Mouse (Mus musculus): ENCODE data around the gene Ephx4.

The Ephx4 gene

DNA sequence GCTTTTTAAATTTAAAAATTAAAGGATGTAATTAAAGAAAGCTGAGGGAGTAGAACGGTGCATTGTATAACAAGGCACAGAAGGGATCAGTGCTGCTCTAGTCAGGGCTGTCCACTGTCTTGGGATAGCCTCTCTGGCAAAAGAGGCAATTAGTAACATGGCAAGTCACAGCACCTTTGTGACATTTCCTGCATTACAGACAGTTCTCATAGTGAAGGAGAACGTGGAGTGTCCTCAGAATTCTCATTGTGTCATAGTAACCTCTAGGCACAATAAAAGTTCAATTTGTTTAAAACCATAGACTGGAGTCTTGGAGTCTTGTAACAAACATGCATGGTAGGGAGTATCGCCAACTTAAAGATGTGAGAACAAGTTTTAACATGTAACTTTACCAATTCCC, 28.7 kb downstream of the Ephx4 start, which contains the start of gene Lpcat2b:
Gene Lpcat2b, plus strand, starts transcription at position 301 of the 400 bp plus-strand sequence.
- DNase-seq (ENCODE audit: low read depth, low spot score): no peak

DNA sequence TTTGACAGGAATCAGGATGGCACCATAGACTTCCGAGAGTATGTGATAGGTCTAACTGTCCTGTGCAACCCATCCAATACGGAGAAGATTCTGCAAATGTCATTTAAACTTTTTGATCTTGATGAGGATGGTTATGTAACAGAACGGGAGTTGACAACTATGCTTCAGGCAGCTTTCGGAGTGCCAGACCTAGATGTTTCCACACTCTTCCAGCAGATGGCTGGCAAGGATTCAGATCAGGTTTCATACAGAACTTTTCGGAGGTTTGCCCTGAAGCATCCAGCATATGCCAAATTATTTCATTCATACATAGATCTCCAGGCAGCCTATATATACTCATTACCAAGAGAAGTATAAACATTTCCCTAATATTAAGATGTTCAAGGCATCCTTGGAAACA, 31.5 kb downstream of the Ephx4 start:
- DNase-seq (ENCODE audit: low read depth, low spot score): no peak

DNA sequence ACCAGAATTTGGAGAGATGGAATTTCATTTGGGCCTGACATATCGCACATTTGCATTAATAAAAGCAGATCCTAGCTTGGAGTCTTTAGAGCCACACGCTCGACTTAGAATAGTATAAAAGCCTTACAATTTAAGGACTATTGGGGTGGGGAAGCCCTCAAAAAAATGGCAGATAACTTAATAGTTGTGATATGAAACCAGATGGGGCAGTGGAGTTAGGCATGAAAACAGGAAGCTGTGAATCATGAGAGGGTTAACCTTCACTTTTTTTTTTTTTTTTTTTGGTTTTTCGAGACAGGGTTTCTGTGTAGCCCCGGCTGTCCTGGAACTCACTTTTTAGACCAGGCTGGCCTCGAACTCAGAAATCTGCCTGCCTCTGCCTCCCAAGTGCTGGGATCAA, 33.6 kb downstream of the Ephx4 start:
- no peak for DNase-seq (ENCODE audit: low read depth, low spot score)

DNA sequence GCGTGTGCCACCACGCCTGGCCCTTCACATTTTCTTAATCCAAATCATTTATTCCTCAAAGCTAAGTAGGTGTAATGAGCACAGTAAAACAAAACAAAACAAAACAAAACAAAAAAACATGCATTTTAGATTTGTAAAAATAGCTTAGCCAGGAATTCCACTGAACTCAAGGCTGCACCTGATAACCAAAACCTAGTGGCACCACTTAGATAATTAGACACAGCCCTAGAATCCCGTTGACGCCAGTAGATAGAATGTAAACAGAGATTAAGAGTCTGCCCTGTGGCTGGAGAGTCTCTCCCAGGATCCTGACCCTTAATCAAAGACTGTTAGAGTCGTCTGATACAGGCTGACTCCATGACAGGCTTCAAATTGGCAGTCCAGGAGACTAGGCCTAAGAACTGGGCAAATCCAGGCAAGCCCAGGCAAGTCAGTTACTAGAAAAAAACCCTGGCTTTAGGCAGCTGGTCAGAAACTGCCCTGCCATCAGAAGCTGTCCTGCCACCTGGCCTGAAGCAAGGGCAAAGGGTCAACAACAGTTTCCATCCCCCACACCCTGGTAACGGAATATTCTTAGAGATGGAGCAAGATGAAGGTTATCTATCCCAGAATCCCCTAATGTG, 34.2 kb downstream of the Ephx4 start:
- DNase-seq (ENCODE audit: low read depth, low spot score): peak; percentile 21

DNA sequence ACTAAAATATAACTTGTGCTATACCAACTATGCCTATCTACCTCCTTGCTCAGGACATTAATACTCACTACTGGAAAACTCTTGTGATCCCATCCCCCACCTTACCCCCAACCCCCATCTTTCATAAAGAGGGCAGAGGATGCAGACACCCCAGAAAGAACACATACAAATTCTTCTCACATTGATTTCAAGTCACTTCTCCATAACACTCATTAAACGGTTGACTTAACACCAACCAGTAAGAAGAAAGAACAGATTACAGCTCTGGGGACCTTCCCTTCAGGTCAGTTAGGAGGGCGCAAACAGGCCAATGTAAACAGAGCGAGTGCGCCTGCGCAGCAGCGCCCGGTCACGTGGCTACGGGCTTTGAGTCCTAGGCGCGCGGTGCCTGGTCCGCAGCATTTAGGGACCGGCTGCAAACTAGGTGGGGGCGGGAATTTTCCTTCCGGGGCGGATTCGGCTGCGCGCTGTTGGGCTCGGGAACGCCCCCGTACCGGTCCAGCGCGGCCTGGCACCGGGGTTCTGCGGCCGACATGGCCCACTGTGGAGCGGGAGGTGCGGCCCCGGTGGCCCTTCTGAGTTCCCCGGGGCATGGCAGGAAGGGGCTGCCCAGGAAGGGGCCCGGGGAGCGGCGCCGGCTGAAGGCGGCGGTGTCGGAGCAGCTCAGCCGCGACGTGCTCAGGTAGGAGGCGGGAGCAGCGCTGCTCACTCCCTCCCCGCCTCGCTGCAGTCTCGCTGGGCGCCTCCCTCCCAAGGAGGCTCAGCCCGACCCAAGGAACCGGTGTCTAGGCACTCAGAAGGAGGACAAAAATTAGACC, 35.1 kb downstream of the Ephx4 start, which contains the start of gene Btbd8:
Gene Btbd8, plus strand, starts transcription at position 534 of the 818 bp plus-strand sequence.
- peak; percentile 95 for DNase-seq (ENCODE audit: low read depth, low spot score)

DNA sequence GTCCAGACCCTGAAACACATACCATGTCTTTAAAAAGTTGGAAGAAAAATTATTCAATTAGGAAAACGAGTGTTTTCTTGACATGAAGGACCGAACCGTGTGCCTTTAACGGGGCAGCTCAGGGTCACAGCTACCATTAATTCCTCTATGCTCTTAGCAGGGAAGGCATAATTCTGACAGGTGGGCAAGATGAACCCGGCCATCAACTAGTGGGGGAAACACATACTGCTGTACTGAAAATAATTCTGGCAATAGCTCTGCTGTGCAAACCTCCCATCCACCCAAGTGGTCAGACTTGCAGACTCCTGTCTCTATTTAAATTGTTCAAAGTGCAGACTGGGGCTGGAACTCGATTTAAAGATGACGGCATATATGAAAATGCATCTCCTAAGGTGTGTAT, 35.8 kb downstream of the Ephx4 start:
- DNase-seq (ENCODE audit: low read depth, low spot score): no peak

DNA sequence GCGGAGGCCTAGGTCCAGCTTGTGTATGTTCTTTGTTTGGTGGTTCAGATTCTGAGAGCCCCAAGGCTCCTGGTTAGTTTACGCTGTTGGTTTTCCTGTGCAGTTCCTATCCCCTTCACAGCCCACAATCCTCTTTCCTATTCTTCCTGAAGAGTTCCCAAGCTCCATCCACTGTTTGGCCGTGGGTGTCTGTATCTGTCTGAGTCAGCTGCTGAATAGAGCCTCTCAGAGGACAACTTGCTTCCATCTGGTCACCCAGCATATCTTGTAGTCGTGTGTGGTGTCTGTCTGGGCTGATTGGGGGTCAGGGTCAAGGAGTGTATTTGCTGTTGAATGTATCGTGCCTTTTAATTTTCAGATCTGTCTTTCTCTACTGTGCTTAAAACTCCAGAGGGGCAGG, 39.3 kb downstream of the Ephx4 start:
- DNase-seq (ENCODE audit: low read depth, low spot score): no peak

DNA sequence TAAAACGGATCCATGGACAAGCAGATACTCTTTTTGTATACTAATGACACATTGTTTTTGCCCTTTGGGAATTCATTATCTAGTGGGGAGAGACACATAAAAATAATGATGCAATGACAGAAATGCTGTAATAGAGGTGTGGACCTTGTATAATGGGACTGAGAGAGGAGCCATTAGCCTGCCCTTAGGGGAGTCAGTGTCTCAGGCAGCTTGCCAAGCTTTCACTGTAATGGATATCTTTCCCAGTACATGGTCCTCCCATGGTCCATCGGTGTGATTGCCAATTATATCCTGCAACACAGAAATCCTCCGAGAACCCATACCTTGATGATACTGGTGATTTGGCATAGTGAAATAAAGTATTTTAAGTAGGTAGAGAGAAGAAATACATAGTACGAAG, 41.7 kb downstream of the Ephx4 start:
- DNase-seq (ENCODE audit: low read depth, low spot score): no peak

DNA sequence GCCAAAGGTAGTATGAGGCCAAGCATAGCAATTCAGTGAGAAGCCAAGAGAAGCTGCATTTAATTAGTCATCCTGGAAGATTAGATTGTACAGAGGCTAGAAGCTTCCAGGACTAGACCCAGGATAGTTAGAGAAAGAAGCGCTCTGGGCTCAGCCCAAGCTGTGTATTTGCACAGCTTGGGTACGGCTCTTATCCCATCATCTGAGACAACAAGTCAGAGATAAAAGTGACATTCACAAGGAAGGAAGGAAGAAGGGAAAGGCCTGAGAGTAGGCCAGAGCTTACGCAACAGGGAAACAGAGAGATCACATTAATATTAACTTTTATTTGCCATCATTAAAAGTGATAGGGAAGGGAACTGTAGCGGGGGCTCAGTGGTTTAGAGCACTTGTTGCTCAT, 45.4 kb downstream of the Ephx4 start:
- DNase-seq (ENCODE audit: low read depth, low spot score): no peak

DNA sequence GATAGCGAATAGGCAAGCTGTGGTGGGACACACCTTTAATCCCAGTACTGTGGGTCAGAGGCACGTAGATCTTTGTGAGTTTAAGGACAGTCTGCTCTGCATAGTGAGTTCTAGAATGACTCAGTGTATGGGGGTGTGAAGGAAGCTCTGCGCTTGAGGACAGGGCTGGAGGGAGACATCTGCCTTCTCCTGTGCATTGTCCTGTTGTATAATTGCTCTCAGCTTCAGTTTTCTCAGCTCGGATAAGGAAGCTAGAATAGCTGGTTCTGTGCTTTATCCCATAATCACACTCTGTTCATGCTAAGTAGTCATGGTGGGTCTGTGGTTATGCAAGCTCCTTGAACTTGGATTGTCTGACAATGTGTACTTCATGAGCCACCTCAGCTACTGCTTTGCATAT, 46.2 kb downstream of the Ephx4 start:
- no peak for DNase-seq (ENCODE audit: low read depth, low spot score)

DNA sequence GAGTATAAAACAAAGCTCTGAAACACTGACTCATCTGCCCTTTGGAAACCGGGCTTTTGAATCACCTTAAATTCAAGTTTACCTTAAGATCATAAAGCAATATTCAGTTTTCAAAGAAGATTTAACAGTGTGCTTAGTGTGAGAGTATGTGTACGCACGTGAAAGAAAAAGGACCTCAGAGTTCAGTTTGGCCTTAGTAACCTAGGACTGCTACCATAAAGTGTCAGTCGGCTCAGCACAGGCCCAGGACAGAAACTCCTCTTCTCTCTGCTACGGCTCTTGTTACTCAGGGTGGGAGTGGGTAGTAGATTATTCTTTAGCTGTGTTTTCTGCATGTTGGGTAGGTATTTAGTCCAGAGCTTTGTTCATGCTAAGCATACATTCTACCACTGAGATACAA, 47.1 kb downstream of the Ephx4 start:
- DNase-seq (ENCODE audit: low read depth, low spot score): no peak

DNA sequence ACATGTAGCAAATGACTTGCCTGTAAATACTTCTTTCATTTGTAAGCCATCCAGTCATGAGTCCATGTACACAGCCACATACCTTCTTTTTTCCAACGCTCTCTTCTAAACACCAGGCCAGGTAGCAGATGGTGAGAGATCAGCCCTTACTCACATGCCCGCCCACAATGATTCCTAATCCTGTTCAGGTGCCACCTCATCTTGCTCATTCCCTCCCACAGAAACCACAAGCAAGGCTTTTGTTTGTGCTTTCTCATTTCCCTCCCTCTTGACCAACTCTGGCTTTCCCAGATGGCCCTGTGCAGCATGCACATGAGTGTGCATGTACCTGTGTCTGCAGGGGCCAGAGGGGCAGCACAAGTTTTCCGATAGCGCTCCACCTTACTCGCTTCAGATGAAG, 47.8 kb downstream of the Ephx4 start:
- DNase-seq (ENCODE audit: low read depth, low spot score): no peak

DNA sequence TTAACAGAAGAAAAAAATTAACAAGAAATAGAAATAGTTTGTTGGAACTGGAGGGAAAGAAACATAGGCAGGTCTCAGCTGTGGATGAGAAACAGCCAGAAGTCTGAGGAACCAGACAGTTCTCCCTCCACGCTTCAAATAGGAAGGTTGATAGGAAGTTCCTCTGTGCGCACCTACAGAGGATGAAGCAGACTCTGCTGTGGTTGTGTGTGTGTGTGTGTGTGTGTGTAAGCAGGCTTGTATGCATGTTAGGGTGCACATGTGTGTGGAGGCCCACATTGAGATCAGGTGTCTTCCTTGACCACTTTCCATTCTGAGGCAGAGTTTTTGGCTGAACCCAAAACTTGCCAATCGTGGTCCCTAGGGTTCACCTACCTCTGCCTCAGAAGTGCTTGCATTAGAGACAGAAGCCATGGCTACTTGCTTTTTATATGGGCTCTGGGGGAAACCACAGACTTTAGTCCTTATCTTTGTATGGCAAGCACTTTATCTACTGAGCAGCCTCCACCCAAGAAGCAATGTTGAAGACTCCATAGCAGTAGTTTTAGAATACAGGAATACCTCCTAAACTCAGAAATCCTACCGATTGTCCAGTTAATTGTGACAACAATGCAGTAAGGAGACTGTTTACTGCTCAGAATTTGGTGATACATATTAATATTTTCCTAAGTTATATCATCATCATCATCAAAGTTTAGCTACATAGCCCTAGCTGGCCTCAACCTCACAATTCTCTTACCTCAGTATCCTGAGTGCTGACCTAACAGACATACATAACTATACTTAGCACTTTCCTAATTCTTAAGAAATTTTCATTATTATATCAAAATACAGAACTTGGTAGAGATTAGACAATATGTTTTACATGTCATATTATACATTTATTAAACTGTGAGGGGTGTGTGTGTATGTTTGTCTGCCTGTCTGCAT, 59.9 kb downstream of the Ephx4 start:
- DNase-seq (ENCODE audit: low read depth, low spot score): peak; percentile 25

DNA sequence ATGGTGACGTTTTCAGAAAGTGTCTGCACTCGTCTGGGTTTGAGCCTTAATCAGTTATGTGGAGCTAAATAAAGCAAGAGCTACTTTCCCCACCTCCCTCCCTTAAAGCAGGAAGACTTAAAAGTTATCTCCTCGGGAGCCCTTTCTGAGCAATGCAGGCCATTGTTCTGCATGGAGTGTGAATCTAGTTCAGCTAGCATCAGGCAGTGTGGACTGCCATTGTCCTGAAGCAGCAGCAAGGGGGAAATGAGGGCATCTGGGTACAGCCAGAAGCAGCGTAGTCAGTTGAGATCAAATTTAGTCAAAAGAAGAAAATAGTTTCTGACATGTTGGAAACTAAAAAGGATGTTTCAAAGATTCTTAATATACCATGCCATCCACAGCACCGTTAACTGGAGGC, 64.0 kb downstream of the Ephx4 start:
- no peak for DNase-seq (ENCODE audit: low read depth, low spot score)

DNA sequence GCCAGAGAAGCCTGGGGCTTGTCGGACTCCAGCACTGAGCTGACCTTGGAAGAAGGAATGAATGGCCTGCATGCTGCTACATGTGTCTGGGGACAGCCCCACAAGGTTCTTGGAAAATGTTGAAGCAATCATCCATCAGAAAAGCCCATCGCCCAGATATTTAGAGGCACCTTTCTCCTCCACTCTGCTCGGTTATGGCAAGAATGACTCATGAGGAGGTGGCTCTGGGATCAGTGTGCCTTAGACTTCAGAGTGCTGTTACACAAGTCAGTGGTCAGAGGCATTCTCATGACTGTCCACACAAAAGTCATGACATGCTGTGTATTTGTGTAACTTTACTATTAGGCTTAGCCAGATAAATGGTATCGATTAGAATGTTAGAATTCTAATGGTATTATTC, 64.6 kb downstream of the Ephx4 start:
- no peak for DNase-seq (ENCODE audit: low read depth, low spot score)

DNA sequence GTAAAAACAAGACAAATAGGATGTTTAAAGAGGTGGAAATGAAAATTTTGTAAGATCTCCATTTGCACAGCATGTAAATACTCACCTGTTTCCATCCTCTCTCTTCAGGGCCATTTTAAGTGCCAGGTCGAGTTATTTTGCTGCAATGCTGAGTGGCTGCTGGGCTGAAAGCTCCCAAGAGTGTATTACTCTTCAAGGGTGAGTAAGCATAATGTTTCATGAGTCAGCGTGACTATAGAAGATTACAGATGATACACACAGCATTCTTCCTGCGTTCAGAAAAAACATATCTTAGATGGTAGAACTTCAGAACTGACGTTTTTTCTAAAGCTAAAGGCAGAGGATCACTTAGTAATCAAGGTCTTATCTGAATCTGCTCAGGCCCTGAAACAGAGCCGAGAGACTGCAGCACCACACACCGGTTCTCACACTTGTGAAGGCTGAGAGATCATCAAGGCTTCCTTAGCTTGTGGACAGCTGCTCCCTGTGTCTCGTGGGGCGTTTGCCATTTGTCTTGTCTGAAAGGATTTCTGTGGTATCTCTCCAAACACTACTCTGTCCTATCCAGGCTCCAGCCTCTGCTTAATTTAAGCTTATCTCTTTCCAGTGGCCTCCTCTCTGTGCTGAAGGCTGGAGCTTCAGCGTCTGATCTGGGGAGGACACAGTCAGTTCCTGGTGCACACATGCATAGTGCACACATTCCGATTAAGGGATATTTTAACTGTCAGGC, 68.2 kb downstream of the Ephx4 start:
- peak; percentile 80 for DNase-seq (ENCODE audit: low read depth, low spot score)

Measured in c-Kit-negative CD71-positive TER-119-positive erythroid progenitor cells, embryonic 14.5 days (primary cell).